Mouse (Mus musculus) liver, embryonic 14.5 days (tissue): ENCODE results near the gene G430095P16Rik.

Experiments
- CTCF ChIP-seq: IDR thresholded peaks from 2 replicates; pipeline ENCODE4 v1.5.1; 2016; ENCODE audit warnings: antibody characterized with exemption, low read depth, control low read depth
- EP300 ChIP-seq: IDR thresholded peaks from 2 replicates; pipeline ENCODE4 v1.6.1; 2016; ENCODE audit warnings: antibody characterized with exemption, low read depth

DNA sequence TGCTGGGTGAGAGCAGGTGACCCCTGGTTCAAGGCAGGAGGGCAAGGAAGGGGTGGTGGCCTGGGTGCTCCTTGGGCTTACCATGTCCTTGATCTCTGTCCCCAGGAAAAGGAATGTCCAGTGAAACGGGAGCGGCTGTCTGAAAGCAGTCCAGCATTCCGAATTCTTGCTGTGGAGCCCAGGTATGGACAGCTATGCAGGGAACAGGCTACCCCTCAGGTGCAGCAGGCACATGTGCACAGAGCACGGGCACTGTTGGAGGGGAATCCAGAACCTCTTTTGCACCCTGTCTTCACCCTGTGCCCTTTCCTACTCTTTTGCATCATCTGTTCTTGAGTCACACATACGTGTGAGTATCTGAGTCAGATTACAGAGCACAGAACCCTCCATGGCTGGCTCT is 24.5 kb upstream of the G430095P16Rik start:
- no peak for TF ChIP-seq EP300
- TF ChIP-seq CTCF, result no peak
